Mouse (Mus musculus) T-helper 17 cell (primary cell): ENCODE results near the gene Arid1b.

Experiments used
- in situ Hi-C, 2 experiments: fragments of 300-600 bp; cut with MboI, MseI; formaldehyde crosslinking; loops; 1 replicate in 1 of 2; 2 replicates in 1 of 2; pipeline ENCODE4 v1.15.1; 2025; ENCODE audit warnings: high pct_unique_total_duplicates in 2 of 2

Gene Arid1b

DNA sequence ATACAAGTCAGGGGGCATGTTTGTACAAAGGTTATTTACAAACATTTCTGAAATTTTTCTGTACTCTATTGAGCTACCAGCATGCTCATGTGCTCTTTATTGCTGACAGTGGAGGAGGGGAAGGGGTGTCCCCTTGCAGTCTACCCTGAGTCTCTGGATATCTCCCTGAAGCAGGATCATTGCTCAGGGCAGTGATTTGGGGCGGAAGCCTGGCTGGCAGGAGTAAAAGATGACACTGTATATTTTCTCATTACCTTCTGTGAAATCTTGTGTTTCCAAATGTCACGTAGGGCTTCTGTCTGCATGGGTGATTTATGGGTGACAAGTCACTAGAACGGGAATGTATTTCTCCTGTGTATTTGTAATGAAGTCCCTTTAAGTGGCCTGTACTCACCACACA lies 18.0 kb downstream of the Arid1b start:
- in situ Hi-C loops, result loop anchor here in 1 of 2 experiments (25.0 kb wide), 1 partner anchor 1450 kb away; the partner anchor contains the start of gene Tfb1m

DNA sequence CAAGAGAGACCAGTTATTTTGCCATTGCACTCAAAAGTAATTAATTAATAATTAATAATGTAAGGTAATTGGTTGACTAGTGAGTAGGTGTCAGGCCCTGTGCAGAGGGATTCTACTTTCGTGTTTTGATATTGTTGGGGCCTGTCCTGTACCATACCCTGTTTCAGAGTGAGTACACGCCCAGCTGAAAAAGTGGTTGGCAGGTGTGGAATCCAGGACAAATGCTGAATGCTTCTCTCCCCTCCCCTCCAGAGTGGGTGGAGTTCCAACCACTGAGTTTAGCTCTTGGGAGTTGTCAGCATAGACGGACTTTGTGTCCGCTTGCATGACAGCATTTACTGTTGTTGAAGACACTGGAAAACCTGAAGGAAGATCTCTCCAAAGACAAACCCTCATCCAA lies 18.4 kb downstream of the Arid1b start:
- in situ Hi-C loops, result loop anchor here in 1 of 2 experiments (25.0 kb wide), 1 partner anchor 1450 kb away; the partner anchor contains the start of gene Tfb1m

DNA sequence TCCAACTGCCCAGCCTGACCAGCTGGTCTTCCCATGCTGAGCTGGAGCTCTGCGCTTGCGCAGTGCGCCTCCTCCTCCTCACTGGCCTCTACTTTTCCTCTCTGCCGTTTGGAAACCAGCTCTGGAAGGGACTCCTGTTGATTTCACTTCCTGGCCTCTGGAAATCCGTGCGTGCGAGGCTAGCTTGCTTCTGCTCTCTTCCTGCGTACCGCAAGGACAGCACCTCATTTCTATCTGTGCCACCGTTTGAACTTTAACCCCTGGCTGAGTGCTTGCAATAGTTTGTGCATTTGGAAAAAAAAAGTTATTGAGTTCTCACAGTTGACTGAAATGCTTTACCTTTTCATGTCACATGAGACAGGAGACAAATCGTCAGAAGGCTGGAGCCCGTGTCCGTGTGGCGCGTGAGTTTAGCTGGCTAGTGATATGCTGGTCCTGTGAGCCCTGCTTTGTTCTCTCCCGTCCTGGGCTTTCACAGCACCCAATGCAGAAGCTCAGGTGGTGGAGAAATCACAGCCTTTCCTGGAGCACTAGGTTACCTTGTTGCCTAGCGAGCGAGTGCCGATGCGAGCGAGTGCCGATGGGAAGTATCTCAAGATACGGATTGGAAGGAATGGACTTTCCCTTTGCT lies 20.3 kb downstream of the Arid1b start:
- in situ Hi-C loops, result loop anchor here in 1 of 2 experiments (25.0 kb wide), 1 partner anchor 1452 kb away; the partner anchor contains the start of gene Tfb1m

DNA sequence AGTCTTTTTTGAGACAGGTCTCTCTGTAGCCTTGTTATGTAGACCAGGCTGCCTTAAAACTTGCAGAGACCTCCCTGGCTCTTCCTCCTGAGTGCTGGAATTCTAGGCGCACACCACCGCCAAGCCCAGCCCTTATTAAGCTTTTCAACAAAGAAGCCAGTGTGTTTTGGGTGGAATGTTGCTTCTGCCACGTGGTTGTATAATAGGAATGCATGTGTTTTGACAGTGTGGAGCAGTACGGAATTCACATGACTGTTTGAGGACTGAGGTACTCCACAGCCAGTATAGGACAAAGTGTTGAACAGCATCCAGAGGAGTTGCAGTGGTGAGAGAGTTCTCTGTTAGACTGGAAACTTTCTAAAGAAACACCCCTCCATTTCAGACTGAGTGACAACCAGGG lies 22.3 kb downstream of the Arid1b start:
- in situ Hi-C loops, result loop anchor here in 1 of 2 experiments (25.0 kb wide), 1 partner anchor 1454 kb away; the partner anchor contains the start of gene Tfb1m

DNA sequence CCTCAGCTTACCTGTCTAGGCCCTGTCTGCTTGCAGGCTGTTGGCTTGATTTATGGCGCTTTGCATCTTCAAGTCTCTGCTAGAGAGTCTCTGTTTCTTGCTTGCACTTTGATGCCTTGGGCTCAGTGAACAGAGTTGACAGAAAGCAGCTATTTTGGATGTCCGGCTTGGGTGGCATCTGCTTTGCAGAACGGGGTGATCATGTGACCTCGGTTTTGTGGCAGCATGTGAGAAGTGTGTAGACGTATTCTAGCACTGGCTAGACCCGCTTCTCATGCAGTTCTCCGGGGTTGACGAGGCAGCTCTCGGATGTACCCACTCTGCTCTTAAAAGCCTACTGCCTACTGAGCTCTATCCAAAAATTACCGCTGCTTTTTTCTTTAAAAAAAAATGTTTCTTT lies 22.9 kb downstream of the Arid1b start:
- in situ Hi-C loops, result loop anchor here in 1 of 2 experiments (25.0 kb wide), 1 partner anchor 1455 kb away; the partner anchor contains the start of gene Tfb1m

DNA sequence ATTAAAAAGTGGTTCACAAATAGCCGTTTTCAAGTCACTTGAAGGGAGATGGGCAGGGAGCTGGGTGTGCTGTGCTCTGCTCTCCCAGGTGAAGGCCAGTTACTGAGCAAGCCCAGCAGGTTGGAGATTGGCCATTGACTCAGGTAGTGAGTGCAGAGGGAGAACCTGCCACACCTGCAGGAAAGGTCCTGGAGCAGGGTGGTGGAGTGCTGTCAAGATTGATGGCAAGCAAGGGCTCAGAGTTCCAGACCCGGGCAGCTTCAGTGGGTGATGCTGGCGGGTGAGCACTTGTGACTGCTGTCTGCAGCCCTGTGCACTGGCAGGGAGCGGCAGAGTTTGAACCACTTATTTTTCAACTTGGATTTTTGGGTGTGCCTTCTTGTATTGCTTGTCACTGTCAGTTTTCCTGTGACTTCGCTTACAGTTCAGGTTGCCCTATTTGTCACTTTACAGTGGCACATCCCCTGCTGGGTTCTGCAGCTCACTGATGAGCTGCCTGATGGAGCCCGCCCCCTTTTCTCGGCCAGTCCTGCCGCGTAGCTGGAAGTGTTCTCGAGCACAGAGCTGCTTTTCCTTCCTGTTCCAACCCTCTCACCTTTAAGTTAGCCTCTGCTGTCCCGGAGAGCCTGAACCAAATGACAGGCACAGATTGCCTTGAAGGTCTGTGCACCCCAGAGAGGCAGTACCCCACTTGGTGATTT lies 27.3 kb downstream of the Arid1b start:
- in situ Hi-C loops, result loop anchor here in 1 of 2 experiments (25.0 kb wide), 1 partner anchor 1459 kb away; the partner anchor contains the start of gene Tfb1m

DNA sequence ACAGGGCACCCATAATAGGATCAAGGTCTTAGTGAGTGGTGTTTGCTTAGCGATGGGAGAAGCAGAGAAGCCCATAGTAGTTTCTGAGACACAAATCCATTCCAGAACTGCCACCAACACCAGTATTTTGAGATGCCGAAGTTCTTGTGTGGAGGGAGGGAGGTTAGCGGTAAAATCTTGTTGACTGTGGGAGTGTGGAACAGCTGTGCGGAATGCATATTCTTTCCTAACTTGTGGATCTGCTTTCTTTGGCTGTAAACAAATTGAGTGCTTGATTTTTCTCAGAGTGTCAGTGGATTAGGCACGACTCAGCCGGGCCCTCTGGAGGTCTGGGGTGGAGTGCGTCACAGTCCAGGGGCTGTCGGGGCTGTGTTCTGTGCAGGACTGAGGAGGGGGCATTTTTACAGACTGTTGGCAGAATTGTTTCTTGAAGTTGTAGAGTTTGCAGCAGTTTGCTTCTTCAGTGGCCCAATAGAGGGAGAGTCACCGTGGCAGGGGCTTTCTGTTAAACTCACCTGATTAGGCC lies 27.9 kb downstream of the Arid1b start:
- in situ Hi-C loops, result loop anchor here in 1 of 2 experiments (25.0 kb wide), 1 partner anchor 1460 kb away; the partner anchor contains the start of gene Tfb1m

DNA sequence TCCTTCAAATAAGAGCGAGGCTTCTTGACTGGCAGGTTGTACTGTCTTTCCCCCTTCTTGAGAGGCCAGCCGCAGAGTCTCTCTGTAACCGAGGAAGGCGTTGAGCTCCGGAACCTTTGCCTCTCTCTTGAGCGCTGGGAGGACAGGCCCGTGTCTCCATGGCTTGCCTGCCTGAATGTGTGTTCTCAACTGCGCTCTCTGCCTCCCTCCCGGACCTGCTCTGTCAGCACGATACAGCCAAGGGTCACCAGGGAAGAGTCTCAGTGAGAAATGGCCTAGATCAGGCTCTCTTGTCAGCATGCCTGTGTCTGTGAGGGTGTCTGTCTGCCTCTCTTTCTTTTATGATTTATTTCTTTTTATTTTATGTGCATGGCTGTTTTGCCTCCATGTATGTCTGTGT lies 29.6 kb downstream of the Arid1b start:
- in situ Hi-C loops, result loop anchor here in 1 of 2 experiments (25.0 kb wide), 1 partner anchor 1461 kb away; the partner anchor contains the start of gene Tfb1m

DNA sequence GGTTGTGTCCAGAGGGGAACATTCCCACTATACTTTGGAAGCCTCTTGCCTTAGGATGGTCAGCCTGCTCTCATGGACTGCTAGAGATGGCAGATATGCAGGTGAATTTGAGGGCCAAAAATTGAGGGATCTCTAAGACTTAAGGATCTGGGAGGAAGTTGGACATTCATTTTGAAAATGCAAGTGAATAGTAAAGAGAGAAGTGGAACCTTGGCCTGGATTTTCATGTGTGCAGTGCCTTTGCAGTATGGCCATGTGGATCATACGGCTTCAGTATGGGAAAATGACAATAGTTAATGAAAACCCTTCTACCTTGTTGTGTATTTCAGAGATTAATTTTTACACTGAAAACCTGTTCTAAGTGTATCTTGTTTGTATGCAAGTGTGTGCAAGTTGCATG lies 31.3 kb downstream of the Arid1b start:
- in situ Hi-C loops, result loop anchor here in 1 of 2 experiments (5.0 kb wide), 1 partner anchor 248 kb away; no protein-coding TSS in a partner anchor

DNA sequence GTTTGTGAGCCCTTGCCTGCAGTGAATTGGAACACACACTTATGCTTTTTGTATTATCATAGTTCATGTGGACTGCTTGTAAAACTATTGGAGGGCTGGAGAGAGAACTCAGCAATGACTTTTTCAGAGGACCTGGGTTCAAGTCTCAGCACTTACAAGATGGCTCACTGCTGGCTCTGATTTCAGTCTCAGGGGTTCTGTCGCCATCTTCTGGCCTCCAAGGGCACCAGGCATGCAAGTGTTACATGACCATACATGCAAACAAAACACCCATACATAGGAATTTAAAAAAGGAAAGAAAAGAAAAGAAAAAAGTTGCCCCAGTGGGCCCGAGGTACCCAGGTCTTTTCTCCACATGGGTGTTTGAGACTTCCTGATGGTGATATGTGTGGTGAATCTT lies 32.4 kb downstream of the Arid1b start:
- in situ Hi-C loops, result loop anchor here in 1 of 2 experiments (5.0 kb wide), 1 partner anchor 249 kb away; no protein-coding TSS in a partner anchor

DNA sequence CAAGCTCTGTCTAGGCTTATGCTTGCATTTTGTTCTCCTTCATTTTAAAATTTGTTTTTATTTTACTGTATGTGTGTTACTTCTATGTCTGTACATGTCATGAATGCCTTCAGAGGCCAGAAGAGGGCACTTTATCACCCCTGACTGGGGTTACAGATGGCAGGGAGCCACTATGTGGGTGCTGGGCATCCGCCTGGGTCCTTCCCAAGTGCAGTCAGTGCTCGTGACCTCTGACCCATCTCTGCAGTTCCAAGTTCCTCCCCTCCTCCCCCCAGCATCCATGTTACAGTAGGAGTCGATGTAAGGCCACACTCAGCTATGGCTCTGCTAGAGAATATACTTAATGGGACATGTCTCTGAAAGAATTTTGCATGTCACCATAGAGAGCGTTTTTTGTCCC lies 35.0 kb downstream of the Arid1b start:
- in situ Hi-C loops, result loop anchor here in 1 of 2 experiments (5.0 kb wide), 1 partner anchor 252 kb away; no protein-coding TSS in a partner anchor

DNA sequence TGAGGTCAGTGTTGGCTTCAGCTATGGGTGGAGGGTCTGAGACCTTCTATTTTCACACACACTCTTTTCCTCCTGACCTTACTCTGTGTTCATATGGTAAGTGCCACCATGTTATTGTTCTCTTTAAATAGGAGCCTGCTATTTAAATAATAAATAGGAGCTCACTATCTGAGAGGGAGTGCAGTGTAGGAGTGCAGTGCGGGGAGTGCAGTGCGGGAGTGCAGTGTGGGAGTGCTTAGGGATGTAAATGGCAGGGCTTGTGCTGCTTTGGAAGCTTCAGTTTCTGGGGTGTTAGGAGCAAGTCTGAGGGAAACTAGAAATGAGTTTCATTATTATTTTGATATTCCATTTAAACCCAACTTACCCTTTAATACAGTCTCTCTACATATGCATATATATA lies 36.2 kb downstream of the Arid1b start:
- in situ Hi-C loops, result no loop called here

DNA sequence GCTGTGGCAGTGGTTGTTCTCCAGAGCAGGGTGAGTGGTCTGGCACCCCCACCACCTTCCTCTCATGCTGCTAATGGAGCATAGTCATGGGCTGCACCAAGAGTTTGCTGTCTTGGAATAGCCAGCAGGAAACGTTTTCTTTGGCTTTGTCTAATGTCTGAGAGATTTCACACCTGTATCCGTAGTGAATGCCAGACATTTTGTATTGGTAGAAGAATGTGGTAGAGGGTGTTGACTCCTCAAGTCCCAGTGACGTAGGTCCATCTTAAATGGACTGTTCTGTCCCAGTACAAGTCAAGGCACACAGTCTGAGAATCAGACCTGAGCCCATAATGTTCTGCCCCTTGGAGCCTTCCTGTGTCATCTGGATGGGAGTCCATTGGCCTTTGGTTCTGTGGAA lies 39.2 kb downstream of the Arid1b start:
- in situ Hi-C loops, result no loop called here

DNA sequence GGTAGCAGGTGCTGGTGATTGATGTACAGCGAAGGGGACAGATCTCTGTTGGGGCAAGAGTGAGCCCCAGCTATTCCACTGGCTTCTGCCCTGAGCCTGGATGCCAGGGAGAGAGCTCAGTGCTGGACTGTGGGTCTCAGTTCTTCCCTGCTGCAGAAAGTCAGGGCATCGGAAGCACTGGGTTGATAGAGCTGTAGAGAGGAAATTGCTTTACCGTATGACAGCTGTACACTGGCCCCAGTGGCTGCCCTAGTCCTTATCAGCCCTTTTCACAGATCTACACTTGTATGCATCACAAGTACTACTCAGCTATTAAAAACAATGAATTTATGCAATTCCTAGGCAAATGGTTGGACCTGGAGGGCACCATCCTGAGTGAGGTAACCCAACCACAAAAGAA lies 40.1 kb downstream of the Arid1b start:
- in situ Hi-C loops, result no loop called here

DNA sequence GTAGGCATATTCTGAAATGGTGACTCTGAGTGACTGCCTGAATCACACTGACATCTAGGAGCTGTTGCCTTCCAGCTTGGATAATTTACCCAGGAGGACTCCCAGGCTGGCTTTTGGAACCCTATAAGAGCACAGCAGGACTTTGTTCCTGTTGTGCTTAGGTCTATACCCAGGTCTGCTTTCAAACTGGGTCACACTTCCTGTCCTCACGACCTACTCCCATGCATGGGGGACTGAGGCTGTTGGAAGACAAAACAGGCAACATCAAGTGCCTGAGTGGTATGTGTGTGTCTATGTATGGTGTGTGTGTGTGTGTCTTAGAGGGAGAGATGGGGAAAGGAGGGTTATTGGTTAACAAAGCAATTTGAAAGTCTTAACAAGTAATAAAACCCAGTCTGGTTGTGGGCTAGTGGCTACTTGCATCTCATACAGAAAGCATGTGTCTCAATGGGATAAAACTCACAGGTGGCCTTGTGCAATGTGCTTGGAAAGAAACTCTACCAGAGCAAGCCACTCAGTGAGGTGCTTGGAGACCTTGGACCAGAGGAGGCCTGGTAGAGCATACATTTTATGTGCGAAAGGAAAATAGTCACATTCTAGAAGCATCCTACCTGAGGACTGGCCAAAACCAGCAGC lies 42.2 kb downstream of the Arid1b start:
- in situ Hi-C loops, result no loop called here

DNA sequence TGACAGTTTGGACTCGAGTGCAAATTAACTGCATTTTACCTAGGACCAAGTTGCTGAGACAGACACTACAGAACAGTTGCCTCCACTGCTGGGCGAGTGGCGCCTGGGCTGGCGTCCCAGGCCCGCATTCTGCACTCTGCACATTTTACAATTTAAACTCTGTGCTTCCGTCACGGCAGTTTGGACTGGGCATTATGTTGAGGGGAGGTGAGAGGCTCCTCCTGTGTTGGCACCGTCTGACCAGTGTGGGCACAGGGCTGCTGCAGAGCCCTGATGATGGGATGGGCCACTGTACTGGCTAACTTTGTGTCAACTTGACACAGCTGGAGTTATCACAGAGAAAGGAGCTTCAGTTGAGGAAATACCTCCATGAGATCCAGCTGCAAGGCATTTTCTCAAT lies 43.1 kb downstream of the Arid1b start:
- in situ Hi-C loops, result no loop called here

DNA sequence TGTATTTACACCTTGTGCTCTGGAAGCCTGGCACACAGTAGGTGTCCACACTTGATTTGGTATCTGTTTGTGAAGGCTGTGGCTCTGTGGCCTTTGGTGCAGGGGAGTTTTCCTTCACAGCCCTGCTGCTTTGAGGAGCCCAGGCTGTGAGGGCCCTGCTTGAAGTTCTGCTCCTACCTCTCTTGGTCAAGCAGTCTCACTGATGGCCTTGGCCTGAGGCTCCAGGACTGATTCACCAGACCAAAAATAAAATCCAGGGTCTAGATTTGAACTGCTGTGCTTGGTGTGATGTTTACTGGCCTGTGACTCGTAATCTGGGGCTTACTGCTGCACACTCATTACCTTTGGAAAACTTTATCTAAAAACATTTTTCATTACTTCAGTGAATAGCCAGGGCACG lies 45.7 kb downstream of the Arid1b start:
- in situ Hi-C loops, result no loop called here

DNA sequence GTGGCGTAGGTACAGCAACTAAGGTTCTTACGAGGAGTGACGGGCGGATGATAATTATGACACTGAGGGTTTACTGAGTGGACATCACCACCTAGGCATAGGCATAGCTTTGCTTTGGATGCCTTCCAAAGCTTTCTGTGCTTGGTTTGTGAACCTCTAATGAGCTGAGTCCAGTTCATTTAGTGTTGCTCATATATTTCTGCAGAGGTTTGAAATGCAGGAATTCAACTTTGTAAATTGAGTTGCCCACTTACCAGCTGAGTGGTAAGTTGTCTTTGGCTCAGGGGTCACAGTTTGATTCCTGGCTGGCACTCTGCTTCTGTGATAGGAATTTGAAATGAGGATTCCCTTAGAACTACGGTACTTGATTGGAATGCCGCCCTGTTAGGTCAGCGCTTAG lies 49.7 kb downstream of the Arid1b start:
- in situ Hi-C loops, result no loop called here

DNA sequence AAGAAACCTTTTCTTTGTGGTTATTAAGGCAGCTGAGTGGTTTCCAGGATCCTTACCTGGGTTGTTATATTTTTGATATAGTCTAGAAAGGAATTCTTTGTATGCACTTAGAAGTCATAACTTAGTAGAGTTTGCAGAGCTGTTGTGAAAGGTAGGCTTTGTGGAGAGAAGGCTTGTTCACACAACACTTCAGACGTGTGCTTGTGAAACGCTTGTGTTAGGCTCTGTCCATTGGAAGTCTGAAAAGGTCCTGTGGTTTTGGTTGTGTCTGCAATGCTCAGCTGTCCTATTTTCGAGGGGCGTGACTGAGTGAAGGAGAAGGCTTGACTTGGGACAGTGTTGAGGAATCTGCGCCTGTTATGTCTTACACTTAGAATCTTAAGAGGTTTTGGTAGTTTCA lies 51.5 kb downstream of the Arid1b start:
- in situ Hi-C loops, result no loop called here

DNA sequence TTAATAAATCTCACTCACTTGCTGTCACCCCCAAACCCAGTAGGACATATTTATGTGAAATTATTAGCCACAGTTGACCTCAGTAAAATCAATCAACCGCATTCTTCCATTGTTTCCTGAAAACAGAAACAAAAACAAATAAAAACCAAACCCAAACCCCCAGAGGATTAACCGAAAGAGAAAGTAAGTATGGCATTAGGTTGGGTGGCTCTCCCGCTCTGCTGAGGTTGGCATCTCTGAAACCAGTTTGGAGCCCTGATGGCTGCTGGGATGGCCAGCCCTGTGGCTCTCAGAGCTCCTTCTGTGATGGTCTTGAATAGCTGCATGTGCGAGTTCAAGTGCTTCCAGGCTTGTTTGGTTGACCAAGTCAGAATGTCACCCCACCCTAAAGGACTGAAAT lies 53.2 kb downstream of the Arid1b start:
- in situ Hi-C loops, result no loop called here

DNA sequence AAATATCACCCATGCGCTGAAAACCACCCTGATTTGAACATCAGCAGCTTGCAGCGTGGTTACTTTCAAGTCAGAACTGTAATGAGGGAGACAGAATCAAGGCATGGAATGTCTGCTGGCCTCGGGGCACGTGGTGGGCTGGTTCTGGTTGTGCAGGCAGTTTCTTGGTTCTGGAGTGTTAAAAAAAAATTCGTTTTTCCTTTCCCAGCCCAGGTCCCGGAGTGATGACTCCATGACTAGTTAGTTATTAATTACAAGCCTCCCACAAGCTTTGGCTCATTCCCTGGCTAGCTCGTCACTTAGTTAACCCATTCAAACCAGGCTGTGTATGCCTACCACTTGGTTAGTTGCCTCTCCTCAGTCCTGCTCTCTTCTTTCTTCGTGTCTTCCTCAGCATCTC lies 56.1 kb downstream of the Arid1b start:
- in situ Hi-C loops, result no loop called here
